Mouse (Mus musculus) cerebellum, adult 2 months (tissue): Measurements from ENCODE around the gene Lnpep.

Experiments used
- CTCF ChIP-seq: fragments of 200-500 bp; IDR thresholded peaks from 2 replicates; pipeline ENCODE4 v1.5.1; 2011; ENCODE audit warnings: low read depth, mild to moderate bottlenecking, control low read depth, low read length, moderate library complexity, borderline replicate concordance; ENCODE audit not compliant: insufficient read depth
- POLR2A ChIP-seq: fragments of 200-500 bp; IDR thresholded peaks from 2 replicates; pipeline ENCODE4 v1.6.1; 2011; ENCODE audit warnings: low read length, control low read depth, borderline replicate concordance; ENCODE audit not compliant: insufficient read depth

- TF ChIP-seq CTCF (no peak), POLR2A (no peak)
Observed at GRCm38 (mm10) chr17:17622576-17622975, 2.3 kb downstream of the Lnpep start.
